Mouse (Mus musculus) intestine, postnatal 0 days (tissue): ENCODE data around the gene Stat5b. TPM values are rescaled to one million over a fixed set of nuclear protein-coding genes. Genes with fewer than 3 reads are reported as not detected.

Experiments
- ATAC-seq: fragments of 200-750 bp; cut with Nextera tagmentation; 2 replicates; pipeline ENCODE4 v1.8.0; 2017; ENCODE audit warnings: mild to moderate bottlenecking, moderate TSS enrichment, moderate library complexity
- H3K27ac ChIP-seq: fragments of 300-500 bp; sonication (generic); 2 replicates; pipeline ENCODE4 v1.5.1; 2014; ENCODE audit warnings: mild to moderate bottlenecking, low read depth, low read length, moderate library complexity
- H3K27me3 ChIP-seq: fragments of 300-500 bp; sonication (generic); replicated peaks from 2 replicates; pipeline ENCODE4 v1.6.1; 2014; ENCODE audit warnings: low read length, mixed read lengths; ENCODE audit not compliant: control insufficient read depth, insufficient read depth
- H3K36me3 ChIP-seq: fragments of 300-500 bp; sonication (generic); 2 replicates; pipeline ENCODE4 v1.6.1; 2014; ENCODE audit warnings: mild to moderate bottlenecking, moderate library complexity; ENCODE audit not compliant: control insufficient read depth, insufficient read depth
- H3K4me1 ChIP-seq: fragments of 300-500 bp; sonication (generic); replicated peaks from 2 replicates; pipeline ENCODE4 v1.6.1; 2014; ENCODE audit warnings: antibody characterized with exemption, low read length, mixed read lengths; ENCODE audit not compliant: control insufficient read depth, insufficient read depth
- H3K4me2 ChIP-seq: fragments of 300-500 bp; sonication (generic); replicated peaks from 2 replicates; pipeline ENCODE4 v1.6.1; 2014; ENCODE audit warnings: low read depth, mild to moderate bottlenecking, moderate library complexity
- H3K4me3 ChIP-seq: fragments of 300-500 bp; sonication (generic); 2 replicates; pipeline ENCODE4 v1.5.1; 2014; ENCODE audit warnings: low read depth, low read length
- H3K9ac ChIP-seq: fragments of 300-500 bp; sonication (generic); 2 replicates; pipeline ENCODE4 v1.6.1; 2014; ENCODE audit warnings: mild to moderate bottlenecking, low read depth, low read length
- H3K9me3 ChIP-seq: fragments of 300-500 bp; sonication (generic); 2 replicates; pipeline ENCODE4 v1.6.1; 2016; ENCODE audit warnings: mixed run types; ENCODE audit not compliant: control insufficient read depth
- CTCF ChIP-seq: sonication (generic); IDR thresholded peaks from 2 replicates; pipeline ENCODE4 v1.5.1; 2016; ENCODE audit warnings: low read depth, mild to moderate bottlenecking, control low read depth, antibody characterized with exemption, moderate library complexity
- WGBS: fragments of 180-500 bp; shearing (Covaris S2); extraction: QIAGEN DNeasy Blood & Tissue Kit; methylation state at CpG from one replicate; pipeline ENCODE4 v1.1.7; 2014; 5-methylcytosine and 5-hydroxymethylcytosine counted together
- polyA plus RNA-seq: library from polyadenylated mRNA; unstranded; fragments of >200 nt; fragmentation: Nextera tagmentation; extraction: Ambion mirVana; gene quantifications from 2 replicates; pipeline ENCODE4 v1.2.1, GENCODE M21; 2015

Gene Stat5b
- polyA plus RNA-seq, 1 experiment from 2014 or later, result 13.0 TPM

- no peaks in the 10 kb centered on the region for H3K27me3 ChIP-seq
- 93% methylated on average over 3 of the region's 3 CpGs for WGBS
- H3K9ac ChIP-seq, result no peak overlapping the region
- H3K9me3 ChIP-seq, result no peaks in the 10 kb centered on the region
- peaks cover 60% of the 10 kb centered on the region for H3K36me3 ChIP-seq
- H3K4me3 ChIP-seq, result no peak overlapping the region
- H3K4me1 ChIP-seq, result no peaks in the 10 kb centered on the region
- no peak overlapping the region for H3K4me2 ChIP-seq
- H3K27ac ChIP-seq, result no peak overlapping the region
- ATAC-seq, result no peak
- no peak for TF ChIP-seq CTCF
Observed at GRCm38 (mm10) chr11:100789702-100790101, 60.8 kb downstream of the Stat5b start.

- H3K9me3 ChIP-seq, result no peaks in the 10 kb centered on the region
- peaks cover 76% of the 10 kb centered on the region for H3K36me3 ChIP-seq
- no peaks in the 10 kb centered on the region for H3K4me1 ChIP-seq
- no peak for ATAC-seq
- no peak overlapping the region for H3K4me2 ChIP-seq
- no peaks in the 10 kb centered on the region for H3K27me3 ChIP-seq
- 85% methylated on average over 2 of the region's 2 CpGs for WGBS
- H3K9ac ChIP-seq, result no peak overlapping the region
- H3K27ac ChIP-seq, result no peak overlapping the region
- no peak for TF ChIP-seq CTCF
- H3K4me3 ChIP-seq, result no peak overlapping the region
Observed at GRCm38 (mm10) chr11:100785774-100786173, 64.8 kb downstream of the Stat5b start.

GRCm38 (mm10) chr11:100784286-100784685 lies 66.2 kb downstream of the Stat5b start:
- Histone ChIP-seq H3K4me3 (no peak overlapping the region), H3K9me3 (no peaks in the 10 kb centered on the region), H3K27ac (no peak overlapping the region), H3K4me2 (no peak overlapping the region), H3K27me3 (no peaks in the 10 kb centered on the region), H3K4me1 (no peaks in the 10 kb centered on the region), H3K9ac (no peak overlapping the region), H3K36me3 (peaks cover 73% of the 10 kb centered on the region)
- 91% methylated on average over 8 of the region's 8 CpGs for WGBS
- ATAC-seq, result no peak
- TF ChIP-seq CTCF, result no peak

GRCm38 (mm10) chr11:100782568-100782967 lies 68.0 kb downstream of the Stat5b start:
- TF ChIP-seq CTCF, result no peak
- no peak for ATAC-seq
- H3K27ac ChIP-seq, result no peak overlapping the region
- H3K27me3 ChIP-seq, result no peaks in the 10 kb centered on the region
- no peak overlapping the region for H3K9ac ChIP-seq
- no peaks in the 10 kb centered on the region for H3K4me1 ChIP-seq
- WGBS, result 81% methylated on average over 13 of the region's 13 CpGs
- no peak overlapping the region for H3K4me2 ChIP-seq
- no peak overlapping the region for H3K4me3 ChIP-seq
- peaks cover 62% of the 10 kb centered on the region for H3K36me3 ChIP-seq
- no peaks in the 10 kb centered on the region for H3K9me3 ChIP-seq

- WGBS, result 85% methylated on average over 15 of the region's 15 CpGs
- Histone ChIP-seq H3K4me3 (no peak overlapping the region), H3K36me3 (peaks cover 56% of the 10 kb centered on the region), H3K4me2 (no peak overlapping the region), H3K27me3 (no peaks in the 10 kb centered on the region), H3K9ac (no peak overlapping the region), H3K27ac (no peak overlapping the region), H3K9me3 (no peaks in the 10 kb centered on the region), H3K4me1 (no peaks in the 10 kb centered on the region)
- ATAC-seq, result no peak
- no peak for TF ChIP-seq CTCF
Observed at GRCm38 (mm10) chr11:100781763-100782475, 68.6 kb downstream of the Stat5b start.

GRCm38 (mm10) chr11:100780247-100780646 lies 70.3 kb downstream of the Stat5b start:
- WGBS, result 86% methylated on average over 8 of the region's 8 CpGs
- no peak for TF ChIP-seq CTCF
- H3K27me3 ChIP-seq, result no peaks in the 10 kb centered on the region
- peaks cover 48% of the 10 kb centered on the region for H3K36me3 ChIP-seq
- no peak overlapping the region for H3K9ac ChIP-seq
- H3K4me1 ChIP-seq, result no peaks in the 10 kb centered on the region
- H3K4me3 ChIP-seq, result no peak overlapping the region
- no peaks in the 10 kb centered on the region for H3K9me3 ChIP-seq
- H3K4me2 ChIP-seq, result no peak overlapping the region
- ATAC-seq, result no peak
- no peak overlapping the region for H3K27ac ChIP-seq
